Comparison of ENCODE assay signal across 36 mouse cellular contexts in genomic region chr9:78369349-78369748, GRCm38 (mm10). TPM values are rescaled to one million over a fixed set of nuclear protein-coding genes. Genes with fewer than 3 reads are reported as not detected.
"Had no signal": no experiment of that assay in that cellular context is flagged by ENCODE, and none has a peak within 500 bp of the region (broad histone marks: within the 10 kb centered on the region; RNA-seq: fewer than 3 reads in every experiment).

No protein-coding gene starts in this region.

- H3K4me3 ChIP-seq: gastrocnemius, adult 2 months; heart, embryonic 10.5 days; heart, embryonic 12.5 days; hindbrain, embryonic 10.5 days; hindbrain, embryonic 12.5 days; intestine, embryonic 15.5 days; left cerebral cortex, adult 2 months; limb, embryonic 10.5 days; limb, embryonic 12.5 days; liver, embryonic 13.5 days; liver, embryonic 15.5 days had no signal

- H3K36me3 ChIP-seq: heart, embryonic 10.5 days; heart, embryonic 12.5 days; hindbrain, embryonic 10.5 days; hindbrain, embryonic 12.5 days; intestine, embryonic 15.5 days; limb, embryonic 10.5 days; limb, embryonic 12.5 days; liver, embryonic 13.5 days; liver, embryonic 15.5 days had no signal

- H3K27me3 ChIP-seq: heart, embryonic 12.5 days; hindbrain, embryonic 12.5 days; intestine, embryonic 15.5 days; limb, embryonic 12.5 days; liver, embryonic 13.5 days; liver, embryonic 15.5 days had no signal

- H3K4me1 ChIP-seq: heart, embryonic 12.5 days; hindbrain, embryonic 10.5 days; hindbrain, embryonic 12.5 days; intestine, embryonic 15.5 days; limb, embryonic 12.5 days; liver, embryonic 13.5 days; liver, embryonic 15.5 days had no signal

- H3K9me3 ChIP-seq: heart, embryonic 10.5 days; hindbrain, embryonic 10.5 days; hindbrain, embryonic 12.5 days; intestine, embryonic 15.5 days; limb, embryonic 10.5 days; limb, embryonic 12.5 days; liver, embryonic 13.5 days; liver, embryonic 15.5 days had no signal

- ATAC-seq: hindbrain, embryonic 16.5 days; inflammation-experienced regulatory T-cells, adult 6 months; intestine, embryonic 15.5 days; intestine, postnatal 0 days; liver, postnatal 0 days had no signal

- DNase-seq: gastrocnemius, adult 2 months; gastrocnemius, postnatal 10 days; gastrocnemius, postnatal 25 days; heart, adult 18-20 months; heart, postnatal 10 days; heart, postnatal 4 days; kidney, adult 18-20 months; kidney, adult 8-10 months; kidney, postnatal 10 days; kidney, postnatal 36 days; layer of hippocampus, adult 9-11 months; layer of hippocampus, postnatal 36 days; liver; liver, embryonic 13.5 days; liver, postnatal 0 days had no signal

RNA-seq across cellular contexts. Expression of gene Dppa5a, which starts 1.4 kb away (rescaled TPM):
- total RNA-seq: gastrocnemius, adult 2 months; gastrocnemius, postnatal 10 days; gastrocnemius, postnatal 25 days; gastrocnemius, postnatal 4 days; granulocyte monocyte progenitor cell, adult 5-6 weeks; heart, adult 18-20 months; heart, adult 8-10 months; heart, postnatal 10 days; heart, postnatal 25 days; heart, postnatal 4 days; layer of hippocampus, adult 18-20 months; layer of hippocampus, postnatal 14 days; layer of hippocampus, postnatal 36 days; left cerebral cortex, adult 2 months; left cerebral cortex, postnatal 14 days; left cerebral cortex, postnatal 36 days had no signal

RNA-seq across cellular contexts. Expression of gene Ooep, which starts 9.2 kb away (rescaled TPM):
- total RNA-seq: gastrocnemius, adult 2 months; granulocyte monocyte progenitor cell, adult 5-6 weeks; heart, adult 18-20 months; heart, adult 8-10 months; heart, postnatal 10 days; heart, postnatal 25 days; heart, postnatal 4 days; layer of hippocampus, adult 18-20 months; layer of hippocampus, postnatal 36 days; left cerebral cortex, adult 2 months; left cerebral cortex, postnatal 14 days; left cerebral cortex, postnatal 36 days had no signal

RNA-seq across cellular contexts. Expression of gene Gsta2, which starts 13.8 kb away (rescaled TPM):
- total RNA-seq: gastrocnemius, adult 2 months; gastrocnemius, postnatal 10 days; gastrocnemius, postnatal 25 days; gastrocnemius, postnatal 4 days; granulocyte monocyte progenitor cell, adult 5-6 weeks; heart, postnatal 10 days; heart, postnatal 4 days; layer of hippocampus, adult 18-20 months; layer of hippocampus, postnatal 14 days; layer of hippocampus, postnatal 36 days; left cerebral cortex, adult 2 months; left cerebral cortex, postnatal 14 days; left cerebral cortex, postnatal 36 days had no signal

RNA-seq across cellular contexts. Expression of gene Ddx43, which starts 26.2 kb away (rescaled TPM):
- total RNA-seq: gastrocnemius, adult 2 months; gastrocnemius, postnatal 10 days; gastrocnemius, postnatal 25 days; granulocyte monocyte progenitor cell, adult 5-6 weeks; heart, adult 18-20 months; heart, adult 8-10 months; heart, postnatal 10 days; heart, postnatal 25 days; heart, postnatal 4 days; layer of hippocampus, adult 18-20 months; layer of hippocampus, postnatal 36 days; left cerebral cortex, postnatal 14 days; left cerebral cortex, postnatal 36 days had no signal

RNA-seq across cellular contexts. Expression of gene Omt2b, which starts 42.0 kb away (rescaled TPM):
- total RNA-seq: gastrocnemius, adult 2 months; gastrocnemius, postnatal 10 days; gastrocnemius, postnatal 25 days; gastrocnemius, postnatal 4 days; granulocyte monocyte progenitor cell, adult 5-6 weeks; heart, adult 18-20 months; heart, adult 8-10 months; heart, postnatal 10 days; heart, postnatal 25 days; heart, postnatal 4 days; layer of hippocampus, adult 18-20 months; layer of hippocampus, adult 8-10 months; layer of hippocampus, postnatal 14 days; layer of hippocampus, postnatal 36 days; left cerebral cortex, adult 2 months; left cerebral cortex, postnatal 14 days; left cerebral cortex, postnatal 36 days had no signal
